ENCODE assay signal across 9 mouse cellular contexts in the genomic region with DNA sequence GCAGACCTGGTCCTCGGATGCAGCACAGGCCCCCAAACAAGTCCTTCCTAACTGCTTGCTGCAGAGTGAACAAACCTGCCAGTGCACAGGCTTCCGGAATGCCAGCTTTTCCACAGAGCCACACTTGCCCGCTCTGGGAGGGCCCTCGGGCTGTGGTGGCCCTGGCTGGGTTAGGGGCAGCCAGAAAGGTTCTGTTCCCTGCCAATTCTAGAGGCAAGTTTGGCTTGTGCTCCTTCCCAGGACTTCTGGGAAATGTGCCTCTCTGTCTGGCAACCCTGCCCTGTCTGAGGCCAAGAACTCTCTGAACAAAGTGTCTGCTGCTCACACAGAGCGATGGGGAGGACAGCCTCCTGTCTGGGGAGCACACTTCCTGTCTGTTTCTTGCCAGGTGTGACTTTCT.
DNase-seq lines count a peak whose midpoint lies in the region; ATAC-seq lines count a peak whose summit lies in the region.
"Had no signal": no experiment of that assay in that cellular context is flagged by ENCODE, and none has a peak within 500 bp of the region (broad histone marks: within the 10 kb centered on the region; RNA-seq: fewer than 3 reads in every experiment).

No protein-coding gene starts in this region.

- no peaks in the 10 kb centered on the region for H3K27me3 ChIP-seq in kidney, embryonic 14.5 days (ENCODE audit: control insufficient read depth, insufficient read depth, low read length)

- H3K4me1 ChIP-seq in kidney, embryonic 14.5 days (ENCODE audit: control insufficient read depth, insufficient read depth, low read length) = no peaks in the 10 kb centered on the region

- no peaks in the 10 kb centered on the region; the same call in 1 of the 2 replicates for H3K9me3 ChIP-seq in kidney, embryonic 14.5 days (ENCODE audit: control insufficient read depth, low read length)

- peak; percentile 28 for DNase-seq in cerebellum, adult 9-11 months
- no peak for DNase-seq in cerebellum, adult 11 months
- peak; percentile 22 for DNase-seq in ovary, postnatal 36 days (ENCODE audit: low spot score)
- no peak for DNase-seq in ovary, postnatal 14 days (ENCODE audit: low spot score)
- peak; percentile 18 to 34 for DNase-seq in left cerebral cortex, postnatal 14 days (ENCODE audit: low spot score in 2 of 2)
- DNase-seq in yolk sac, embryonic 10.5 days (ENCODE audit: low spot score) = no peak
- no peak for DNase-seq in c-Kit-positive CD71-positive TER-119-positive erythroid progenitor cells, embryonic 14.5 days (ENCODE audit: low spot score)
- DNase-seq: B cell, adult 2 months had no signal

- 83% methylated on average over 5 of the region's 5 CpGs for WGBS in kidney, embryonic 14.5 days

- no peak overlapping the region for H3K9ac ChIP-seq in kidney, embryonic 14.5 days (ENCODE audit: low read depth, low read length)

- ATAC-seq in kidney, embryonic 14.5 days (ENCODE audit: low FRiP score, low TSS enrichment) = no peak

- no peak overlapping the region for H3K4me2 ChIP-seq in kidney, embryonic 14.5 days (replicated peaks; ENCODE audit: low read depth, low read length)

- H3K36me3 ChIP-seq in kidney, embryonic 14.5 days (ENCODE audit: control insufficient read depth, insufficient read depth, low read length) = no peaks in the 10 kb centered on the region

- no peak overlapping the region for H3K4me3 ChIP-seq in kidney, embryonic 14.5 days (ENCODE audit: low read length)

- no peak overlapping the region for H3K27ac ChIP-seq in kidney, embryonic 14.5 days (ENCODE audit: low read depth, low read length)

- intact Hi-C loops in left cerebral cortex, postnatal 14 days (cut with DNase I) = no loop called here

Comparison
In these comparisons a context has a peak if more than half of its experiments do, and no peak if none do; other contexts are left out.
1. DNase-seq: peak in cerebellum, adult 9-11 months (single experiment), ovary, postnatal 36 days (single experiment) and left cerebral cortex, postnatal 14 days (2 of 2); none in cerebellum, adult 11 months (single experiment), ovary, postnatal 14 days (single experiment), yolk sac, embryonic 10.5 days (single experiment) and c-Kit-positive CD71-positive TER-119-positive erythroid progenitor cells, embryonic 14.5 days (single experiment).